Mouse (Mus musculus) mouse trophoblast stem cell (cell line): ENCODE results near the gene Blvra.
"Not testable (repeated sequence)": the region's sequence is repeated elsewhere in the genome, so short reads cannot be mapped to it uniquely, and the experiment has no call there.

Source experiments
- in situ Hi-C, 2 experiments: fragments of 300-500 bp; cut with MseI, MboI; formaldehyde crosslinking; loops; 2 replicates in 1 of 2; 3 replicates in 1 of 2; pipeline ENCODE4 v1.15.1; 2025

The Blvra gene

DNA sequence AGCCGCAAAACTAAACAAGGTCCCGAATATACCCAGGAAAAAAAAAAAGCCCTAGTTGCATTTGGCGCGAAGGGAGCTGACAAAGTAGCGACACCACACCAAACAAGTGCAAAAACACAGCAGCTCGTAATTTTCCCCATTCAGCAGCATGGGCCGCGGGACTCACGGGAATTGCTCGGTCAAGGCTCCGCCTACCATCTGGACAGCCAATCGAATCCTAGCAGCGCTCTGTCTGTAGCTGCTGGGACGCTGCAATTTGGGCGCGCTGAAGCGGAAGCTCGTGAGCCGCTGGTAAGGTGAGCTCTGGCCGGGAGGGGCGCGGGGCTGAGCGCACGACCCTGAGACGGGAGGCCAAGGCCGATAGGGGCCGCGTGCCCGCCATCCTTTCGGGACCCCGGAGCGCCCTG is at the start of gene Blvra:
TSS of gene Blvra (plus strand) at position 231 of the 407 bp plus-strand sequence.
- in situ Hi-C loops: no loop called here

DNA sequence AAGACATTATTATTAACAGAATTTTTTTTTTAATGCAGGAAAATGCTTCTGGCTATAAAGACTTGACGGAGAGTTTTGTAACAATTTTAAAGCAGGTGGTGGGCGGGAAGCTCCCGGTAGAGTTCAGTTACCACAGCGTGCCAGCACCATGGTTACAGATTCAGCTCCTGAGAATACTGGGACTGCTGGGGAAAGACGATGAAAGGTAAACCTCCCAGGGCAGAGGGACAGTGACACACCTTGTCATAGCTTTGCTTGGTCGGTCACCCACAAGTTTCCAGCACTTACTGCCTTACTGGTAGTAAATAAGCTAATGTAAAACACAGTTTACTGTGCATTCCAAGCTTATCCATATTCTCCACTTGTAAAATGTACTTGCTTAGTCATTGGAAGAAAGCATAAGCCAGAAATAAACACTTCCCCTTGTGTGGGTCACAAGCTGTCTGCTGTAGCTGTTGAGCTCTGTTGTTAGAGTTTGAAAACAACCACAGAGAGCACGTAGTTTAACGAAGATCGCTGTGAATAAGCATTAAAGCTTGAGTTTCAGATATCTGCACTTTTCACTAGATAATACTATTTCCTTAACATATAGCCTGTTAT is 35.4 kb upstream of the Blvra start:
- in situ Hi-C loops: no loop called here

DNA sequence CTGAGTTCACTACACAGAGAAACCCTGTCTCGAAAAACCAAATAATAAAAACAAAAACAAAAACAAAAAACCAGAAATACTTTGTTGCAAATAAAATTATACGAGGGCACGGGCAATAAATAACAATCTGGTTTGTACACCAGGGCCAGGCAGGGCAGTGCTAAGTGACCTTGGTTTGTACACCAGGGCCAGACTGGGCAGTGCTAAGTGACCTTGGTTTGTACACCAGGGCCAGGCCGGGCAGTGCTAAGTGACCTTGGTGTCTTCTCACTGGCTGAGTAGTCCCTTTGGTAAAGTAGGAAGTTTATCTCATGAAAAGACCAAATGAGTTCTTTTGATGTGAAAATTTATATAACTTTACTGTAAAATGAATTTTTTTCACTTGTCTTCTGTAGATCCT is 33.2 kb upstream of the Blvra start:
- in situ Hi-C loops: no loop called here

DNA sequence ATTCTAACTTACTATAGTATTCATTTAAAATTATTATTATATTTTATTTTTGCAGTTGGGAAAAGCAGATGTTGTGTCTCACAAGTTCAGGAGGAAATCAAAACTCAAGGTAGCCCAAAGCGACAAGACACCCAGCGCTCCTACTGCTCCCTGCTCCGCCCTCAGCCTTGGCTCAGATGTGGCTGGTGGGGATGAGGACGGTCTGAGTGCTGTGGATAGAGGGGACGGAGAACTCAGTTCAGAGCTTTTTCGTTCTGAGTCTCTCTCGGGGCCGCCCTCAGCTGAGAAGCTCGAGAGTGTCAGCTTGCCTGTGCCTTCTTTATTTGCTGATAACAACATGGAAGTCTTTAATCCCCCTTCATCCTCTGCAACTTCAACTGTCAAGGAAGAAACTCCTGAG is 9.0 kb upstream of the Blvra start:
- in situ Hi-C loops: no loop called here

DNA sequence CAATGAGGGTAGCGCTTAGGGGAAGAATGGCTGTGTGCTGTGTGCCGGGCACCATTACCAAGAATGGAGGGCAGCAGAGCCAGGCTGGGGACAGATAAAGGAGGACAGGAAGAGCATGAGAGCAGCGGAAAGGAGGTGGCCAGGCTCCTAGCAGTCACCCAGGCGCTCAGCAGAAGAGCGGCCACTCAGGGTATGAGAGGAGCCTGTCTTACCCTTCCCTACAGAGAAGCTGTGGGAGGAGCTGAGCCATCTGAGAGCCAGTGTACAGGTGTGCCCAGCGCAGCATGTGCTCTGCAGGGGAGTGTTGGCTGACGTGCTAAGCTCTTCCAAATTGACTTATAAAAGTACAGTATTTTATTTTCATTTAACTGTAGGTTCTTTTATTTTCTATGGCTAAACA is 1.7 kb upstream of the Blvra start:
- in situ Hi-C loops: no loop called here

- in situ Hi-C loops: no loop called here
Observed at GRCm38 (mm10) chr2:127069781-127070434, 557 bp upstream of the Blvra start.

DNA sequence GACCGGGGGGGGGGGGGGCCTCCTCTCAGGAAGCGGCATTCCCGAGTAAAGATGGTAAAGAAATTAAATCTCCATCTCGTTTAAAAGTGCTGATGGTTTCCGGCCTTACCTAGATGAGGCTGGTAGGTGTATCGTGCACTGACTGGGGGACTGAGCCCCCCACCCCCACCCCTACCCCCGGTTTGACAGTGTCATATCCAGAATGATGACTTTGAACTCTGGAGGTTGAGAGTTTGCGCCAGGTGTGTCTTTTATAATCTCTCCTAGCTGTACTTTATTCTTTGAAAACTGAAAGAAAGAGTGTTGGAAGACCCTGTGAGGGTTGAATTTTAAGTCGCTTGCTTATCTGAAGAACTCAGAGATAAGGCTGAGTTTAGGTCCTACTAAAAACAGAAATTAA is 414 bp downstream of the Blvra start:
- in situ Hi-C loops: no loop called here

GRCm38 (mm10) chr2:127074116-127074515 is 3.7 kb downstream of the Blvra start:
- in situ Hi-C loops: no loop called here

DNA sequence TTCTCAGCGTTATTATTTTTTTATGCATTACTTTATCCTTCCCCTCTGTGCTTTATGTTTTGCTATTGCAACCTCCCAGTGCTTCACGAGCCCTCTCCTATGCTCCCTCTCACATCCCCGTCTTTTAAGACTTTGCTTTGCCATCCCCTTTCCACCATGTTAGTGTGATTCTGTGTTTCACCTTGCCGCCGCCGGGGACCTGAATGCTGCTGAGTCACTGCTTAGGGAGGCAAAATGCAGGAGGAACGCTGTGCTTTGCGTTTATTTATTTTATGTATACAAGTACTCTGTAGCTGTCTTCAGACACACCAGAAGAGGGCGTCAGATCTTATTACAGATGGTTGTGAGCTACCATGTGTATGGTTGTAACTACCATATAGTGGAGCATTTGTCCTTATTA is 7.1 kb downstream of the Blvra start:
- in situ Hi-C loops: no loop called here

DNA sequence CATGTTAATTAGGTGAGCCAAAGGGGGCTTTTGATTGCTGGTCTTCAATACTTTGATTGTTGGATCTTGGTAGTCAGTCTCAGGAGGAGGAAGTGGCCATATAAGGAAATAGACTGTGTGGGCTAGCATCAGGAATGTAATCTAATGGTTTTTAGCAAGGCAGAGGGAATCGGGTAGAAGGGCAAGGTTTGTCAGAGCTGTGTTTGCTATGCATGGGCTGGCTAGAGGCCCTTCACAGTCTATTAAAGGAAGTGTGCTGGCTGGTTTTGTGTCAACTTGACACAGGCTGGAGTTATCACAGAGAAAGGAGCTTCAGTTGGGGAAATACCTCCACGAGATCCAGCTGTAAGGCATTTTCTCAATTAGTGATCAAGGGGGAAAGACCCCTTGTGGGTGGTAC is 8.6 kb downstream of the Blvra start:
- in situ Hi-C loops: not testable (repeated sequence)

GRCm38 (mm10) chr2:127079881-127080590 is 9.6 kb downstream of the Blvra start:
- in situ Hi-C loops: no loop called here

DNA sequence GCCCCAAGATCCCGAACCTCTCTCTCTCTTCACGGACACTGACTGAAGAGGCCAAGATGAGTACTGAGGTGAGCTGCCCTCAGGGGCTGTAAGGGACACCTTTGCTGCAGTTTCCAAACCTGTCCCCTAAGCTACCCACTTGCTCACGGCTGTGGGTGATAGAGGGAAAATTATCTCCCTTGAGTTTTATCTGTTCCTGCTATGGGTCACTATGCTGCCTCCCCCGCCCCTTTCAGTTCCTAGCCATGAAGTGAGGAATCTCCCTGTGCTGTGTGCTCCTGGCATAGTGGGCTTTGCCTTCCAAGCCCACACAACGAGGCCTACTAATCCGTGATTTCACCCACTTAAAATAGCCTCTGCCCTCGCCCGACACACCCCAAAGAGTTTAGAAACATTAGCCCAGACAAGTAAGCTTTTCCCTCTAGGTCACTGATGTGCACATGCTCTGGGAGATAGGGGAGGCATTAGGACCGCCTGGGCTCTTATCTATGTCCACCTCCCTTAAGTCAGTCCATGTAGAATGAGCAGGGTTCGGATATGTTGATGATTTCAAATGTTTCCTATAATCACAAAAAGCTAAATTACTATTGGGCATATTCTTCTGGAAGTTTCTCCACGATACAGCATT is 10.2 kb downstream of the Blvra start:
- in situ Hi-C loops: no loop called here

- in situ Hi-C loops: no loop called here
Observed at GRCm38 (mm10) chr2:127086235-127086634, 15.8 kb downstream of the Blvra start.

- in situ Hi-C loops: not testable (repeated sequence)
Observed at GRCm38 (mm10) chr2:127090151-127090550, 19.7 kb downstream of the Blvra start.

DNA sequence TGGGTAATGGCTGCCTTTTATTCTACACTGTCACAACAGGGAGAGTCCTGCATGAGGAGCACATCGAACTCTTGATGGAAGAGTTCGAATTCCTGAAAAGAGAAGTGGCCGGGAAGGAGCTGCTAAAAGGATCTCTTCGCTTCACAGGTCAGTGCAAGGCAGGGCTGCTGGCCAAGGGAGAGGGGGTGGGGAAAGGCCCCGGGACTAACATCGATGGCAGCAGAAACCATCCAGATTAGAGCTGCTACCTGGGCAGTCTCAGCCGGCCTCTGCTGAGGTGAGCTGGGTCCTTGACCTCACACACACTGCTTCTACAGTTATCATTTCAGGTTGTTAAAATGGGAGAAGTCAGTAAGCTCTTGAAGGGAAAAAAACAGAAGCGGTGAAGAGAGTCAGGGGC is 21.5 kb downstream of the Blvra start:
- in situ Hi-C loops: no loop called here

GRCm38 (mm10) chr2:127108986-127109385 is 38.5 kb downstream of the Blvra start:
- in situ Hi-C loops: no loop called here

GRCm38 (mm10) chr2:127121591-127122235 is 51.2 kb downstream of the Blvra start:
- in situ Hi-C loops: no loop called here

- in situ Hi-C loops: no loop called here
Observed at GRCm38 (mm10) chr2:127128926-127129325, 58.5 kb downstream of the Blvra start.

- in situ Hi-C loops: no loop called here
Observed at GRCm38 (mm10) chr2:127131353-127131752, 60.9 kb downstream of the Blvra start.

GRCm38 (mm10) chr2:127133621-127134461 is 63.4 kb downstream of the Blvra start, which contains the start of gene Ncaph:
Gene Ncaph (minus strand): TSS chr2:127133954.
- in situ Hi-C loops: no loop called here

GRCm38 (mm10) chr2:127135255-127135654 is 64.8 kb downstream of the Blvra start:
- in situ Hi-C loops: not testable (repeated sequence)
